Mouse (Mus musculus): ENCODE data around the gene Ess2.
"Not testable (repeated sequence)": the region's sequence is repeated elsewhere in the genome, so short reads cannot be mapped to it uniquely, and the experiment has no call there.

The Ess2 gene

DNA sequence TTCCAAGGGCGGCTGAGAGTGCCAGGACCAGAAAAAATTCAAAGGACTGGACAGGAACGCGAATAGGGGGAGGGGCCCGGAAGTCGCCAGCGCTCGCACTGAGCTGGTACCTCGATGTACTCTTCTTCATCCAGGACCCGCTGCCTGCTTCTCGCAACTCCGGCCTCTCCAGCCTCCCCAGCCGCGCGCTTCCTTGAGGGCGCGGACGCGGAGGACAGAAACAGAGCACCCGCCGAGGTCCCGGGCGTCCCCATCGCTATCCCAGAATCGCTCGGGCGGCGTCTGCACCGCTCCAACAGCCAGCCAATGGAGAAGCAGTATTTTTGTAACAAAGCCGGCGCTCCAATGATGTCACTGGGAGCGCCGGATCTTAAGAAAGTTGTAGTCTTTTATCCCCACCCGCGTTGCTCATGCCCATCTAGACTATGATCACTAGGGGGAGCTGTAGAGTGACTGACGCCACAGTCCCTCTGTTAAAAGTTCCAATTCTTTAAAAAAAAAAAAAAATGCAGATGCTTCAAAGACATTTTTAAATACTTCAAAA lies at the start of gene Ess2:
Gene Ess2 (minus strand): TSS at position 297 of the 544 bp plus-strand sequence.
- peak; percentile 95 for DNase-seq (ENCODE audit: low read depth, low spot score)

DNA sequence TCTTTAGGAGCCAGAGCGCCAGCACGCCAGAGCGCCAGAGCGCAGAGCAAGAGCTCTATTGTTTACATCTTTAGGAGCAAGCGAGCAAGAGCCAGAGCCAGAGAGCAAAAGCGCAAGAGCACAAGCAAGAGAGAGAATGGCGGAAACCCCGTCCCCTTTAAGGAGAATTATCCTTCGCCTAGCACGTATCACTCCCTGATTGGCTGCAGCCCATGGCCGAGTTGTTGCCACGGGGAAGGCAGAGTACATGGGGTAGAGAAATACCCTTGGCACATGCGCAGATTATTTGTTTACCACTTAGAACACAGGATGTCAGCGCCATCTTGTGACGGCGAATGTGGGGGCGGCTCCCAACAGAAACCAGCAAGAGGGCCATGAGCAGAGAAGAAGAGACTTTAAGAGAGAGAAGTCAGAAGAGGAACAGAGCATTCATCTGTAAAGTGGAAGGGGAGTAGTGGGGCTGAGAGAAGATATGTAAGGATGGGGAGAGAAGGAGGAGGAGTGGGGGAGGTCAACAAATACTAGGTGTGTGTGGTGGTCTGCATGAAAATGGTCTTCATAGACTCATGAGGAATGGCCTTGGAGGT lies 45.0 kb upstream of the Ess2 start:
- DNase-seq (ENCODE audit: low read depth, low spot score), result not testable (repeated sequence)

DNA sequence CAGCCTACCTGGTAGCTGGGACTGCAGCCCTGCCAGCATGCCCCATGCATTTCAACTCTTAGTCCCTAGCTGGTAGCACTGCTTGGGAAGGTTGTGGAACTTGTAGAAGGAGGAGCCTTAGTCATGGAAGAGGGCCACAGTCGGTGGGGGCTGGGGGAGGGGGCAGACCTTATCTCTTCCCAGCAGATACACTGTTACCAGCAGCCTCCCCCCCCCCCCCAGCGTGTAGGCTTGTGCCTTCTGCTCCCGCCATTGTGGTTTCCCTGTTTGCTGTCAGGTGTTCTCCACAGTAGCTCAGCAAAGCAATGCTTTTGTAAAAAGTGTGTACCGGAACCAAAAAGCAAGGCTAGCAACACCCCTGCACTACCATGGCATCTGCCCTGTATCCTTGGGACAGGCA lies 40.5 kb upstream of the Ess2 start:
- DNase-seq (ENCODE audit: low read depth, low spot score), result no peak

DNA sequence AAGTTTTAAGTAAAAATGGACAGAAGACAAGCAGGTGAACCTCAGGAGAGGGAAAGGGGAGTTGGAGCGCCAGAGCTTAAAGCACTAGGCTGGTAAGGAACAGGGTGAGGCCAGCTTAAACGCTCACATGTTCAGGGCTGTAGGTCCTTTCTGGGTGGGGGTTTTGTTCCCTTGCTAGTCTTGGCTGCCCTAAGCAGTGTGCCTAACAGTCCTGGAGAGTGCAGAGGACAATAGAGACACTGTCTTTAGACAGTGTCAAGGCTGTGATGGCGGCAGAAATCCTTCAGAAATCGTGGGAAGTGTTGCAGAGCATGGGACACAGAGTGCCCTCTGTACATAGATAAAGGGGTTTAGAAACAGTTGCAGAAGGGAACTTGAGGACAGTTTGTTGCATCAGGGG lies 38.9 kb upstream of the Ess2 start:
- no peak for DNase-seq (ENCODE audit: low read depth, low spot score)

DNA sequence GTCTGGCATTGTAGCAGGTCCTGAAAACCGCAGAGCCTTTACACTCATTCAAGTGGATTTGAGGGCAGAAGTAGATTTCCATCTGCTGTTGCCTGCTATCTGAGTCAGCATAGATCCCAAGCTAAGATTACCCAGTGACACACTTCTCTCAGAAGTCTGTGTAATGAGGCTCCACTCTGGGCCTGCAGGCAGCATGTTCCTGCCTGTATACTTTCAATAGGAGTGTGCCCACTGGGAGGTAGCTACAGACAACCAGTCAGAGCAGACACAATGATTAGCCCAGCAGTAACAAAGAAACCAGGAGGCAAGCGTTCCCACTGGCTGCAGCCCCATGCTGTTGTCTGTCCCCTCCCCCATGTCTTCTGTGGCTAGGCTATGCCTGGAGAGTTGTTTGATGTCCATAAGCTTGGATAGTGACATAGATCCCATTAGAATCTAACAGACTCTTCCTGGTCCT lies 38.3 kb upstream of the Ess2 start:
- no peak for DNase-seq (ENCODE audit: low read depth, low spot score)

DNA sequence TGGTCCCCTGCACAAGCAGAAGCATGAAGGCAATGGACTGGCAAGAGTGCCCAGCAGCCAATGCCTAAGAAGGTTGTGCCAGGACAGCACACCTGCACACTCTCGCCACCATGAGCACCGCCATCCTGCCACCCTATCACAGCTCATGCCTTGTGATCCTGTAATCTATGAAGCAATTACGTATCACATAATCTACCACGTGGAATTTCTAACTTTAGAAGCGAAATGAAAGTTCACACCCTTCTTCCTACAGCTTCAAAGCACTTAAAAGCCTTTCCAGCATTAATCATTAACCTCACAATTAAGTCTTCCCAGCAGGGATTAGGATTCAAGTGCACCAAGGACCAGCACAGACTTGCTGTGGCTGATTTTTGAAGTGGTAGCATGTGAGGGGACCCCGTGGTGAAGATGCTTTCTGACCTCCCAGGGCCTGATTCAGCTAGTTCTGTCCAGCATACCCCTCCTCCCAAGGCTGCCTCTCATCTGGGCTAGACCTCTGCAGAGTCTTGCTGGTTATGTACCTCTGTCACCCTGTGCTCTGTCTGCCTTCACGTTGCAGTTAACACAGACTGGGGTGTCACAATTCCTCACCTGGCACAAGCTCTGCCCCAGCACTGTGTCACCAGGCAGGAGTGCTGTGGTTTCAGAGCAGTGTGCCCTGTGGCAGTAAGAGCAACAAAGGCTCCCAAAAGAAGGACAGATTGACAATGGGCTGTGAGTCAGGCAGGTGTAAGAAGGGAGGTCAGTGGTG lies 34.1 kb upstream of the Ess2 start:
- no peak for DNase-seq (ENCODE audit: low read depth, low spot score)

DNA sequence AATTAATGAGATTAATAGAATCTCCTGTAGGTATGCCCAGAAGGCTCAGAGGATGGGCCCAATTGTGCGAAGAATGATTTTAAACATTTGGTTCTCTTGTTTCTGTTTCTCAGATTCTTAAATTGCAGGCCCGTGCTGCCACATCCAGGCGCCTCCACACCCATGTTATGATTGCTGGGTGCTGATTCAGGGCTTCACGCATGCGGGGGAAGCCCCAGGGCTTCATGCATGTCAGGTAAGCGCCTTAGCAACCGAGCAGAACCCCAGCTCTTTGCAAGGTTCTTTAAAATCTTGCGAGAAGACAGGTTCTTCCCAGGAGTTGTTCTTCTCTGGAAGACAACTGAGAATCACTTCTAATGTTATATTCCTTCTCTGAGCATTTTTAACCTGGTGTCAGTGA lies 32.3 kb upstream of the Ess2 start:
- no peak for DNase-seq (ENCODE audit: low read depth, low spot score)

DNA sequence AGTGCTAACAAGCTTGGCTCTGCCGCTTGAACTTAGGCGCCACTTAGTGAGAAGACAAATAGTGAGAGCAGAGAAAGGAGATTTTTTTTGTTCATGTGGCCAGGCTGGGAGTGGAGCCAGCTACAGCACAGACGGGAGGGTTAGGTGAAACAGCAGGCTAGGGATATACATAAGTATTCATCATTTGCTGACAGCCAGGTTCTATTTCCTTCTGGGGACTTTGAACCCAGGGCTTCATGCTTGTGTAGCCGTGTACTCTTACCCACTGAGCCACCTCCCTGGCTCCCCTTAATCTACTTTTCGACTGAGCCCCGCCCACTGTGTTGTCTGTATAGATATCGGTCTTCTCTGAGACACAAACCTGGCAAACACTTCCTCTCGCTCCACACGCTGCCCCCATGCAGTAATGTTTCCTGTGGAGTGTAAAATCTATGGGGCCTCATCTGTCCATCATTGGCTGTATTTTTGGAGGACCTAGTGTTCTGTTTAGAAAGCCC lies 28.2 kb upstream of the Ess2 start:
- no peak for DNase-seq (ENCODE audit: low read depth, low spot score)

DNA sequence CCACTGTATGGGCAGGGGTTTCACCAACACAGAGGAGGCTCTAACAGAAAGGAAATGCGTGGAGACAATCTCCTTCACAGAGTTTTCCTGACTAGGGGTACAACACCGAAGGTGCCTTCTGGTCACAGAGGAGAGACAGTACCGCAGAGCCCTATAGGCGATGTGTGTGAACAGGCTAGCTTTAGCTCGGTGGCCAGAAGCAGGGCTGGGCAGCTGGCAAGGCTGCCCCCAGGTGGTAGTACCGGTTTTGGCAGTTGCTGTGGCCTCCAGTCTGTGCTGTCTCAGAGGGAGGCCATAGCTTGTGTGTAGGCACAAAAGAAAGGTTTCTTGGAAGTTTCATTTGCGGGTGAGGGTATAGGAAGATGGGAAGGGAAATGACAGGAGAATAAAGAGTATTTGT lies 27.7 kb upstream of the Ess2 start:
- no peak for DNase-seq (ENCODE audit: low read depth, low spot score)

DNA sequence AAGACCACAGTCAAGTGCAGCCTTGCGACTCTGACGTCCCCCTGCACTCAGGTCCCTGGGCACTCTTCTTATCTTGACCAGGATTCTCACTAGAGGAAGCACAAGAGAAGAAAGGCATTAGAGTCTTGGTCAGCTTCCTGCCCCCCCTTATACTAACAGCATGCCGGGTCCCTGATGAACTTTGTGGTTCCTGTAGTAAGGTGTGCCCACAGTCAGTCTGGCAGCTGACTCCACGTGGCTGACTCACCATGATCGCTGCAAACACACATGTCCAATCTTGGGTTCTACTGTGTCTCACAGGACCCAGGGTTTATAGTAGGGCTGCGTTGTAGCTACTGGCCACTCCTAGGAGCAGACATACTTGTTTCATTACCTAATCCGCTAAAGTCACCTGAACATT lies 27.0 kb upstream of the Ess2 start:
- no peak for DNase-seq (ENCODE audit: low read depth, low spot score)

DNA sequence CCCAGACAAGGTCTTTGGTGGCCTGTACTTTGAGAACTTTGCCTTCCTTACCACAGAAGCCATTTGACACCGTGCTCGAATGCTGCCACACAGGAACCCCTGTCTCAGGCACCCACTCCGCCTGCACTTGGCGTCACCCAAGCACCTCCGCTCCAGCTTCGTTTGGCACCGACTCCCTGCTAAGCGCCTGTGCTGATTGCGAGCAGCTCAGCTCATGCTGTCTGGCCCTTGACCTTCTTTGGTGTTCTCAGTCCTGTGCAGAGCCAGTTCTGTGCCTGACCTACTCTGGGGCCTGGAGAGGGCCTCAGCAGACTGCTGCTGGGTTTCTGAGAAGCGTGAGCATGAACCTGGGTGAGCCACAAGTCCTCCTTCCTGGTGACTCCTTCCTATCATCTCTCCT lies 25.6 kb upstream of the Ess2 start:
- DNase-seq (ENCODE audit: low read depth, low spot score), result no peak

DNA sequence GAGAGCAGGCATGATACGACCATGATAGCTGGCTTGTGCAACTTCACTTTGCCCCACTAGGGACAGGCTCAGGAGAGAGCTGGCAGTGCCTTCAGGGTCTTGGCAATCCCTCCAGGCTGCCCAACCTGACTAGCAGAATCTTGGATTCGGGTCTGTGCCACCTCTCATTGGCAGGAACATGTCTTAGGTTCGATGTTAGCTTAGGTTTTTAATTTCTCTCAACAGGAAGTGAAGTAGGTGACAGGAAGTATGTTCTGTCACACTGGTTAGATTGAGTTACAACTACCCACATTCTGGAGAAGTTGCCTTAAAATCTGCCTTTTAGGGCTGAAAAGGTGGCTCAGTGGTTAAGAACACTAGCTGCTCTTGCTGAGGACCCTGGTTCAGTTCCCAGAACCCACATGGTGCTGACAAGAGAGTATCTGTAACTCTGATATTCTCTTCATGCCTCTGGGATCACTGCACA lies 23.3 kb upstream of the Ess2 start:
- DNase-seq (ENCODE audit: low read depth, low spot score), result no peak

DNA sequence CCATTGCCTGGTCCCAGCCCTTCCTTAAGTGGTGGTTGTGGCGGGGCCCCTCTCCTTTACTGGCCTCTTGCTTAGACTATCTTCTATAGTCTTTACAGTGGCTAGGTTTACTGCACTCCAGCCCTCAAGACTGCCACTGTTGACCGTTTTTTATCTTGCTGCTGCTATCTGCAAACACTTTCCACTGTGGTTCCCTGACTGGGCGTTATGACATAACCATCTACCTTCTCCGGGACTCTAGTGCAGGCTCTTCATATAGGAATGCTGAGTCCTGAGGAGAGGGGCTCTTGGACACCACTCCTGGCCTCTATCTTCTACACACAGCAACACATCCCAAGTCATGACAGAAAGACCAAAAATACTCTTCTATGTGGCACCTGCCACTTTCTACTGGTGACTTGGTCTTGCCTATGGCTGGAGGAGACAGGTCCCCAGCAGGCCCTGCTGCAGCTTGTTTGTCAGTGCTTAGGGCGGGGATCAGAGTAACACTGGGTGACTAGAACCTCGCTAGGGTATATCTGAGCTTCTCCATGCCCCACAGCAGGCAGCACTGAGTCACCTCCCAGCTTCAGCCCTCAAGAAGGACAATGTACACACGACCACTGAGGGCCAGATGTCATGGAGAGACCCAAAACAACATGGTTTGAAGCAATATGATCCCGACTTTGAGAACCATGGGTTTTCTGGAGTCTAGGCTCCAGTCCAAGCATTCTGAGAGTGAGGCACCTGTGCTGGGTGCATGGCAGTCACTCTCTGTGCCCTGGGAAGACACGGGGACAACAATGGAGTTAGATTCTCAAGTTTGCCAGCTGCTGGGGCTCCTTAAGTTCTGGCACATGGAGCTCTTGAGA lies 22.7 kb upstream of the Ess2 start:
- no peak for DNase-seq (ENCODE audit: low read depth, low spot score)

DNA sequence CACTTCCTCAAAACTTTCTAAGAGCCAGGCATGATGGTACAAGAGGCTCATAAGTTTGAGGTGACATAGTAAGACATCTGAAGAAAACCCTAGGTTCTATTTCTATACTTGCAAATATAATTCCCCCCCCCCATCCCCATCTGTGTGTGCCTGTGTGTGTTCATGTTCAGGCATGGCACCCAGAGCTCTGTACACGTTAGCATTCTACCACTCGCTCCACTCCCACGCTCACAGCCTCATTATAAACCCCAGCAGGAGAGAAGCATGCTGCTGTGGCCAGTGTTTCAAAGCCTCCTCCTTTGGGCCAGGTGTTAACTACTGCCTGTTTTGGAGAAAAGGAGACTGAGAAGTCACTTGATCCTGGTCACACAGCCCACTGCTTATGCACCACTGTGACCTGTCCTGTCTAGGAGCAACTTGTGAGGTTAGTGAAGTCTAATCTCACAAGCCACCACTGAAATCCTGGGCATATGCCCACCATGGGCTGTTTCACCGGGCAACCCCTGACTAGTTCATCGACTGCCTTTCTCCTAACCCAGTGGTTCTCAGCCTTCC lies 20.8 kb upstream of the Ess2 start:
- DNase-seq (ENCODE audit: low read depth, low spot score), result no peak

DNA sequence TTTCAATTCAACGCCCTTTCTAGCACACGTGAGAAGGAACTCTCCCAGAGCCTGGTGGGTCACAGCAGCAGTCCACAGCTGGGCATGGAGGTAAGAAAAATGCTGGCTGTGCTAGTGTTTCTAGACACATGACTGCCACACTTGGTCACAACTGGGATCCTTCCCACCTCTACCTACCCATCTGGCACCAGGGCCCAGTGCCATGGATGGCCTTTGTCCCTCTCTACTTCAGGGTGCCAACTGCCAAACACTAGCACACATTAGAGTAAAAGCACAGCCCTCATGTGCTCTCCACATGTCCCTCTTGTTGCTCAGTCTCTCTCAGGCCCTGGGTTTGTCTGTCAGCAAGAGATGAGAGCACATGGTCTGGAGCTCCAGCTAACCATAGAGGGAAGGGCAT lies 18.5 kb upstream of the Ess2 start:
- DNase-seq (ENCODE audit: low read depth, low spot score), result no peak

DNA sequence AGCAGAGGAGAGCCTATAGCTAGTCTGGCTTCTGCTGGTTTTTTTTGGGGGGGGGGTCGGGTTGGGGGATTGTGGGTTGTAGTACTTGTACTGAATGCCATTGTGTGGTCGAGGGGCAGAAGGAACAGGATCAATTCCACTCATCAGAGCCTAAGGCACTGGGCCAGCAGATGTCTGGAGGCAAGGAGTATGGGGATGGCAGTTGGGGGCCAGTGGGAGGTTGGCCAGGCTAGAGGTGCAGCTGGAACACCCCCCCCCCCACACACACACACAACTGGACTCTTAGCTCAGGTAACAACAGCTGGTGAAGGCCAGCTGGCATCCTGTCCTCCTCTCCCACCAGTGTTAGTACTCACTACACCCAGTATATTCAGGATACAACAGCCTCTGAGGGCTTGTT lies 18.1 kb upstream of the Ess2 start:
- no peak for DNase-seq (ENCODE audit: low read depth, low spot score)

DNA sequence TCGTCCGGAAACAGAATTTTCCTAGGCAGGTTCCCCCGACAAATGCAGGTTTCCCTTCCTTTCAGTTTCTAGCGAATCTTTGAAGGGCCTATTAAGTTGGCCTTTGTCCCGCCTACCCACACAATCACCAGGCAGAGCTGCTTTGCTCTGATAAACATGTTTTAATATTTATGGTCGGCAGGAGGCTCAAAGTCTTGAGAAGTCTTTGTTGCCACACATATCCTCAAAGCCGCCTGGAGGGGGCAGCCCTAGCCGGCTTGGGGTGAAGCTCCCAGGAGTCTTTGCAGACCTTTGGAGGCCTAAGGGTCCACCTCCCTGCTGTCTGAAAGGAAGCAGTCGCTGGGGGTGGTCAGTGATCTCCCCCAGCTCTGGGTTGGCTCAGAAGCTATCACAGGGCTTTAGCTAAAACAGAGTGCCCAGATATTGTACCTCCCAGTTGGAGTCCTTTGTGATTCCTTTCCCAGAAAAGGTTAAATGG lies 17.5 kb upstream of the Ess2 start:
- DNase-seq (ENCODE audit: low read depth, low spot score), result no peak

DNA sequence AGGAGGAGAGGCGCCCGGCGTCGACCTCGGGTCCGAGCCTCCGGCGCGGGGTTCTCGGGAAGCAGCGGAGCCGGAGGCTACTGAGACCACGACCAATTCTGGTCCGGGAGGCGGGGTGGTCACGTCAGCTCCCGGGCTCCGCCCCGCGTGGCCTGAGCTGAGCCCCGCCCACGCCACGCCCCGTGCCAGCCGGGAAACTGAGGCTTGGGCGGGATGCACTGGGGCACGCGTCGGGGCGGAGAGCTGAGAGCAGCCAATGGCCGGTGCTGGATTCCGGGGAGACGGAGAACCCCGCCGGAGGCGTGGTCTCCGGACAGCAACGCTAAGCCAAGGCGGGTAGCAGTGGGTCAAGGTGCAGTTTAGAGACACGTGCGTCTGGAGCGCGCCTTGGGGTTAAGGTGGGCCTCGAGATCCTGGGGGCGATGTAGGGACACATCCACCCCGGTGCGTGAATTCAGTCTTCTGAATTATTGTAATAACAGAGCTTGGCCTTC lies 17.0 kb upstream of the Ess2 start, which contains the start of gene Slc25a1:
Gene Slc25a1 (minus strand): TSS at position 133 of the 494 bp plus-strand sequence.
- no peak for DNase-seq (ENCODE audit: low read depth, low spot score)

DNA sequence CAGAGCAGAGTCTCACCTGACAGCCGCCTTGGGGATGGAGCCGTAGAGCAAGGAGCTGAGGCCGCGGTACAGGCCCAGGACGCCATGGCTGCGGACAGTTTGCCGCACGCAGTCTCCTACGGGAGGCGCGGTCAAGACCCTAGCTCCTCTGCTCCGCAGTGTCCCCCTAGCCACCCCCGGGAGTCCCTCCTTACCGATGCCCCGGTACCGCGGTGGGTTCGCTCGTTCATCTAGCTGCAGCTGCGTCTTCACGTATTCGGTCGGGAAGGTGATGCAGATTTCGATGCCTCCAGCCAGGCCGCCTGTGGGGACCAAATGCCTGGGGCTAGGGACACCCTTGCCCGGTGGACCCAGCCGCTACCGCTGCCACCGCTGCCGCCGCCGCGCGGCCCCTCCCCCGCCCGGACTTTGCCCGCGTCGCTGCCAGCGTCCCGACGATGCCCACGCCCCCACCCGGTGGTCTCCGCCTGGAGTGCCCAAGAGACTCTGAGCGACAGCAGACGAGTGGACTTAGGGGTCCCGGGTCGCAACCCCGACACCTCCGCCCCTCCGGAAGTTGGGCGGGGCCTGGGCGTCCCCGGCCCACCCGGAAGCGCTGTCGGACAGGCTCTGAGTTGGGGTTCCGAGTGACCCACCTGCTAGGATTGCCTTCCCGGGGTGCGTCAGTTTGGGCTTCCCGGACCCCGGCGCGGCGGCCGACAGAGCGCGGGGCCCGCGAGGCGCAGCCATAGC lies 16.4 kb upstream of the Ess2 start:
- no peak for DNase-seq (ENCODE audit: low read depth, low spot score)

DNA sequence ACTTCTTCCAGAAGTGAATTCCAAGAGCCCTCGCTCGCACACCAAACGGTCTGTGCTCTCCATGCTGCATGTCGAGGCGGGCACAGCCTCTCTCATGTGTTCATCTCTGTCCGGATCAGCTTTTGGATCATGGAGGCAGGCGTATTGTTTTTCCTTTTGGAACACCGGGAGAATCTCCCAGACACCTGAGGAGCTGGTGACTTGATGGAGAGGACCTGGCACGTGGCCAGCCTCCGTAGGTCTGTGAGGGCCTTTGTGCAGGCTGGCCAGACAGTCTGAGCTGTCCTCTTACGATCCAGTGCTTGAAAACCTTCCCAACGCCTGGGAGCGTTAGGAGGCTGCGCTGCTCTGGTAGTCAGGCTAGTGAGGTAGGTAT lies 11.0 kb upstream of the Ess2 start:
- DNase-seq (ENCODE audit: low read depth, low spot score), result no peak

Data from brain, embryonic 18.5 days (tissue).